Mouse (Mus musculus) gastrocnemius, postnatal 4 days (tissue): ENCODE data around the gene C2cd4c. TPM values are rescaled to one million over a fixed set of nuclear protein-coding genes. Genes with fewer than 3 reads are reported as not detected.

Experiments used
- DNase-seq, 2 experiments: peaks; one replicate each; pipeline ENCODE4 v3.0.0; 2021 to 2022; ENCODE audit warnings: low spot score in 2 of 2, mixed read lengths in 2 of 2
- total RNA-seq, 2 experiments: library from RNA; stranded (reverse); gene quantifications; 2 replicates each; pipeline ENCODE4 v1.2.3; 2021

The C2cd4c gene
- total RNA-seq, 2 experiments from 2014 or later = 0.07 to 0.13 TPM

DNA sequence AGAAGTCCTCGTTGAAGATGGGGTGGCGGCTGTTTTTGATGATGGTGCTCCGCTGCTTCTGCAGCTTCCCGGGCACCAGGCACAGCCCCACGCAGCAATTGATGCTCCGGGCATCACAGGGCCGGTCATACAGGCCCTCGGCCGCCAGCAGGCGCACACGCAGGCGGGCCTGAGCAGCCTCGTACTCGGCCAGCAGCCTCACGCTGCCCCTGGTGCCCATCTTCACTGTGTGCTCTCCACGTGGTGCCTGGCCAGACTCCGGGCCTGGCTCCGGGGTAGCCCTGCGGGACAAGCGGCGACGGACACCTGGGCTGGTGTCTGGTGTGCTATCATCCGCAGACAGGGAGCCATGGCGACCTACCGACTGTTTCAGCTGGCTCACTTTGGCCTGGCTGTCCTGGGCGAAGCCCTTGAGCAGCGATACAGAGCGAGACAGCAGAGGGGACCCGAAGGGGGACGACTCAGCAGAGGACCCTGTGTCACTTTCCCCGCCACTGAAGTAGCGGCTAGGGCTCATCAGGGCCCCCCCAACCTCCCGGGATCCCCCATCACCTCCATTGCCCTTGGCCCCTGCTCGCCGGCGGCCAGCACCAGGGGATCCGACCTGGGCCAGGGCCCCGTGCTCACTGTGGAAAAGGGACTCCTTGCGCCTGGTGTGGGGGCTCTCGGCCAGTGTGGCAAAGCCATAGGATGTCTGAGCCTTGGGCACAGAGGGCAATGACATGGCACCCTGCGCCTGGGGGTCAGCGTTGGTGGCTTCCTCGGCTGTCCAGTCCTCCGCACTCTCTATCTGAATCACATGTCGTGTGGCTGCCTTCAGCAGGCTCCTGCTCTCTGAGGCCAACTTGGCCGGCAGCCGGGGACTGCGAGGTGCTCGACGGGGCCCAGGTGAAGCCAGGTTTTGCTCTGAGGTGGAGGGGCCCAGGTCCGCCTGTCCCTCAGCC, 1.4 kb downstream of the C2cd4c start:
- no peak for DNase-seq

DNA sequence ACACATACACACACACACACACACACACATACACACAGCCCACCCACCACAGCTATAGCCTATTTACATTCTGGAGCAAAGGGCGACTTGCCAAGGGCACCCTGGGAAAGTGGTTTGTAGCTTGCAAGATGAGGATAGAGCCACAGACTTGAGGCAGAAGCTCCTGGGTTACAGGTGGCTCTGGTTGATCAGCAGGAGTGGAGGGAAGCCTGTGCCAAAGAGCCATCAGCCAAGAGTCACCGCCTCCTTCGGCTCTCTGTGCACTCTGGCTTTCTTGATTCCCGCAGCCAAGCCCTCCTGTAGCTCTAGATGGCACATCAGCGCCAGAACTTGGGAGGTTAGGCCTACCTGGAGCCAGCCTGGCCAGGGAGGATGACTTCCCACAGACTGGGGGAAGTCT, 2.5 kb downstream of the C2cd4c start:
- no peak for DNase-seq

DNA sequence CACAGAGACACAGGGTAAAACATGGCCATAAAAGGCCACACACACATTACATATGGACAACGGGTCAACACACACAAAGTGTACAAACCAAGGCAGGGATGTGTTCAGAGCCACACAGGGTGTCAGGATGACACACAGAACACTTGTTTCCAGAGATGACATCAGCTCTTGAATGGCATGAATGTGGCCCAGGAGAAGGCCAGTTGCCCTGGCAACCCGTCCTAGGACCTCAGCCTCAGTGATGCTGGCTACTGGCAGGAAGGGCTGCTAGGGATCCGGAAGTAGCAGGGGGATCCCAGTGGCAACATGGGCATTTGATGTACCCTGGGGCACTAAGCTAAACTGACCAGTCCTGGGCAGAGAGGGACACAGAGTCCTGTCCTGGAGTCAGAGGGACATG, 4.5 kb downstream of the C2cd4c start:
- no peak for DNase-seq

DNA sequence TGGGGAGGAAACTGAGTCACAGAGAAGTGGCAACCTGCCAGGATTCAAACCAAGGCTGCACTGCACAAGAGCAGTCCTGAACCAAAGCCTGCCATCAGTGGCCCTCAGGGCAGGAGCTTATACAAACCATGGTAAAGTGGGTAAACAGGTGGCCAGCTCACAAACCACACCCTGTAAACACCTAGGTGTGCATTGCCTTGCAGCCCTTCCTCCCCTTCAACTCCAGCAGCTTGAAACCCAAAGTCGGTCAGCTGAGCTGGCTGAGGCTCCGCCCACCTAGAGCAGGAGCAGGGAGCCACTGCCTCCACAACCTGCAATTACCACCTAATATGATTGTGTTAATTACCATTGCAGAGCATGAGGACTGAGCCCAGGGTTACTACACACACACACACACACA, 5.9 kb downstream of the C2cd4c start:
- no peak for DNase-seq

DNA sequence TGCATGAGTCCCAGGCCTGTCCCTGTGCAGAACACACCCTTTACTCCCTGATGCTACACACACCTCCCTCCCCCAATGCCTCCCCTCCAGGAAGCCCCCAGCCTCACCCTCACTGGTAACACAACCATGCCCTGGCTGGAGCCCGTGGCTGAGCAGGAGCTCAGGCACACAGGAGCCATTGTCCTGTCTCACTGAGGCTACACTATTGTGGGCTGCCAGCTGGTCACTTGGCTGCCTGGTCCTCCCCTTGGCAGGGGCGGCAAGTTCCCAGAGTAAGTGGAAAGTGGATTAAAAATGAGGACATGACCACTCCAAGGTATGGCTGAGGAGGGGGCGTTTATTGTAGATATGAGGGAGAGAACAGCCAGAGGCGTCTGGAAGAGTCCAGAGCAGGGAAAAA, 7.3 kb downstream of the C2cd4c start:
- no peak for DNase-seq

DNA sequence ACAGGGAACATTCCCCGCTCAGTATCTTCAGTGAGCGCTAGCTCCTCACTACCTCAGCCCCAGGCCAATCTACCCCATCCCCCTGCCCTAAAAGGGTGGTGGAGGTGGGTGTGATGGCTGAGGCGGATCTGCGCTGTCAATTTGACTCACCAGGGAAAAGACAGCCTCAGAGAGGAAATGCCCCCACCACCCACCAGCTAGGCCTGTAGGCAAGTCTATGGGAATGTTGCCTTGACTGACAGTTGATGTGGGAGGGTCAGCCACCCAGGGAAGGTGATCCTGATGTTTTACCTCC, 15.9 kb downstream of the C2cd4c start:
- no peak for DNase-seq

DNA sequence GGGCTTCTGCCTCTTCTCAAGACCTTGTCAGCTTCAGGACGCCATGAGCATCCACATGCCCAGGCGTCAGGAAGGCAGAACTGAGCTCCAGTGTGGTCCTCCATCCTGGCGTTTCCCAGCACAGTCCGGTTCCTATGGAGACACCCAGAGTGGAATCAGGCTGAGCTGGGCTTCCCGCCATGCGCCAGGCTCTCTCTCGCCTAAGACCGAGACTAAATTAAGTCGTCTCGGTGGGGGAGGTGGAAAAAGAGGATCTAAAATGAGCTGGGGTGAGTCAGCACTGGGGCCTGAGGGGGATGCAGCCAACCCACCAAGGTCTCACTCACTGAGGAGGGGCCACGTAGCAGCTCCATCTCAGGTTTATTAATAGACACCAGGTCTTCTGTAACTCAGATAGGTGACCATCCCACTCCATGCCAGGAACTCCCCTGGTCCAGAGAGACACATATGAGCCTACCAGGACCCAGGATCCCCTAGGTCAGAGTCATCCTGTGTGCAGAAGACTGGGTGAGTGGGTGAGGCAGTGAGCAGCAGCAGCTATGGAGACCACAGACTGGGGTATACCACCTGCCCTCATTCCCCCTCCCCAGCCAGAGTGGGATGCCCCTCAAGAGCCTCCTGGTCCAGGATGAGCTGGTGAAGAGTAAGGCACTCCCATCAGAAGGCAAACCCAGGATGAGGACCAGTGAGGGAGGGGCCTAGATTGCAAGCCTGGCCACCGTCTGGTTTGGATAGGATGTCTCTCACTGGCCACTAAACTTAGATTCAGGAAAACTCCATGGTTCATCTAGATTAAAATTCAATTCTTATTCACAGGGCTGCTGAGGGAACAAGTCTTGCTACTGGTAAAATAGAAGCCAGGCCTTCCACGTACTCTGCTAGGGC, 16.5 kb downstream of the C2cd4c start:
- no peak for DNase-seq

DNA sequence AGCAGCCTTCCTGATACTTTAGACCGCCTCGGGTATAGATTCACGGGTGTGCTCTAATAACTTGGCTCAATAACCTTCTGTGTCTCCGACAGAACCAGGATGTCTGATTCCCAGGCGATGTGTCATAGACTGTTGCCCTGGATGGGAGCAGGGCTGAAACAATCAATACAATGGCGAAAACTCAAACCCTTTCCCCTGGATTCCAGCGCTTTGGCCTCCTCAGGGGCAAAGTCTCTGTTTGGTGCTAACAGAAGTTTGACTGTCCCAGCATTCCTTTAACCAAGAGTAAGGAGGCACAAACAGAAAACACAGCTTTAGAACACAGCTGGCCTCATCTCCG, 18.3 kb downstream of the C2cd4c start:
- DNase-seq = no peak

DNA sequence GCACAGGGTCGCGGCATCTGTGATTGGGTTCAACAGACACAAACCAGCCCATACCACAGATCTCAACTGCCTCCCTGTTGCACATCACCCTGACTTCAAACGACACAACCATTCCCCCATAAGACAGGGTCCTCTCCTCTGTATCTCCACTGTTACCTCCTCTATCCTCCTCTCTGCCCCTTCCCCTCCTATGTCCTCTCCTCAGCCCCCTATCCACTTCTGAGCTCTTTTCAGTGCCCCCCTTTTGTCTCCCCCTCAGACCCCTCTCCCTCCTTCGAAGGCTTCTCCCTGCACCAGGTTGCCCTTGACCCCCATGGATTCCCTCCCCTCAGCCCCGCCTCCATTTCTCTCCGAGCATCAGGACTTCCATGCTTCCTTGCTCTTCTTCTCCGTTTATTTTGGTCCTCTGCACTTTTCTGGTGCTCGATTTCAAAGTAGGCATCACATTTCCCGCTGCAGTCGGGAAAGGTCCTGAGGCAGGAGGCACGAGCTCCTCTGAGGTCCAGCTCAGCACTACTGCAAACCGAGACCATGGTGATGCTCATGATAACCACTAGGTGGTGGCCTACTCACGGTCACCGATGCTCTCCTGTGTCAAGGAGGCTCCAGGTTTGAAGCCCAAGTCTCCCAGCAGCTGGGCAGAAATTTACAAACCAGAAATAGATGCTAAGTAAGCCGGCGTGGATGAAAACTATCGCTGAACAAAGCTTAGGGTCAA, 18.8 kb downstream of the C2cd4c start:
- peak in 1 of 2 experiments; percentile 55 for DNase-seq

DNA sequence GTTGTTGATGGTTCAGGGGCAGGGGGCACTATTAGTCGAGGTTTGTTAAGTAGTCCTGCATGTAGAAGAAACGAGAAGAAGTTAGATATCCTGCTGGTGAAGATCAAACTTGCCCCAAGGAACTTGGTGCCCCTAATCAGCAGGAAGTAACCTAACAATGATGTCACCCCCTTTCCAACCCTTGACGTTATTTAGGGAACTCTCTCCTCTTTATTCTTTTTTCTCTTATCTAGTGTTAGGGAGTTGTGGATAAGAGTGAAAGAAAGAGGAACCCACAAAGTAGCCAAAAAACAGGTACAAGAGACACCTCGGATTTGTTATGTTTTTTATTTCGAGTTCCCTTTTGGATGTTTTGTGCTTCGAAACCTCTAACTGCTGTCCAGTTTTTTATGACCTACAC, 19.7 kb downstream of the C2cd4c start:
- no peak for DNase-seq

DNA sequence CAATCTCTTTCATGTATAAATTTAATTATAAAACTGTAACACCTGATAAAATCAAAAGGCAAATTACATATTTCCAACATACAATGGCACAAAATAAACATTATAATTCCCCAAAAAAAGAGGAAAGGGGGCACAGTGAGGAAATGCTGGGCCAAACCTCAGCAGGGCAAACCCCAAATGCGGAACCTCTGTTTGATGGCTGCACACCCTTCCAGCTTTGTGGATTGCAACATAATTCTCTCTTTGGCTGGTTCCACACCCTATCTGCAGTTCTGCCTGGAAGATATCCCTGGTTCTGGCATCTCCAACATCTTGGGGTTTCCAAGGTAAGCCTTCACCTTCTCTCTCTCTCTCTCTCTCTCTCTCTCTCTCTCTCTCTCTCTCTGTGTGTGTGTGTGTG, 23.1 kb downstream of the C2cd4c start:
- DNase-seq = no peak

DNA sequence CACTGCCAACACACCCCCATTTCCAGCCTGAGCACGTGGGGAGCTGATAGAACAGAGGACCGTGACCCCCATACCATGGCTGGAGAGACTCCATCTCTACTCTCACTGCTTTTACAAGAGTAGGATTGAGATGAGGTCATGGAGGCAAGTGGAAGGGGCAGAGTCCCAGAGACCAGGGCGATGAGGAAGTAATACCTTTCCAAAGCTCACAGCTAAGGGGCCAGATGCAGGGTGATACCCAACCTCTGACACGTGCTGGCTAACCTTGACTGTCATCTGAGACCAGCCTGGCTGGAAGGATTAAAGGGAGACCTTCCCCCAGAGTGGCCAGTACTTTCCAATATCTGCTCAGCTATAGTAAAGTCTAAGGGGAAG, 26.1 kb downstream of the C2cd4c start:
- no peak for DNase-seq

DNA sequence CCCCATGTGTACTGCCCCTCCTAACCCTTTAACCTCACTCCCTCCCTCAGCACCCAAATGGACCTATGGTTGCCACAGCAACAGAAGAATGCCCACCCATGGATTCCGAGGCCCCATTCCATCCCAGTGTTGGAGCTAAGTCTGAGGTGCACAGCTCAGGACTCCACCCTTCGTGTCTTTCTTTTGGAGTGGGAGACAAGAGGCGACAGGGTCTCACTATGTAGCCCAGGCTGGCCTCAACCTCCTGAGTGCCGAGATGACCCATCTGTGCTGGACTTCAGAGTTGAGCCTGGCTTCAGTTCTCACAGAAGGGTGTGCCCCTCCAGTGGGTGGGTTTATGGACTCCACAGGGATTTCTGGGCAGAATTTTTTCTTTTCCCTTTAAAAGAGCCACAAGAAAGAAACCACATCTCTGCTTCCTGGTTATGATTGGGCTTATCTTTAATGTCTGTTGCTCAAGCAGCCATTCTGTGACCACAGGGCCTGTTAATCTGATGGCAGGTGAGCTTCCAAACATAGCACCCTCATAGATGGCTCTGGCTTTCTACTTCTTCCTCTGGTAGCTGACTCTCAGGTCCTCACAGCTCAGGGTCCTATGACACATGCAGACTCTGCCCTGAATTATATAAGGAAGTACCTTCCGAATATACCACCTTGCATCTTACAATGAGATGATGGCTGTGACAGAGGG, 26.6 kb downstream of the C2cd4c start, which contains the start of gene Theg:
Gene Theg (minus strand): TSS at position 271 of the 691 bp plus-strand sequence.
- DNase-seq = no peak

DNA sequence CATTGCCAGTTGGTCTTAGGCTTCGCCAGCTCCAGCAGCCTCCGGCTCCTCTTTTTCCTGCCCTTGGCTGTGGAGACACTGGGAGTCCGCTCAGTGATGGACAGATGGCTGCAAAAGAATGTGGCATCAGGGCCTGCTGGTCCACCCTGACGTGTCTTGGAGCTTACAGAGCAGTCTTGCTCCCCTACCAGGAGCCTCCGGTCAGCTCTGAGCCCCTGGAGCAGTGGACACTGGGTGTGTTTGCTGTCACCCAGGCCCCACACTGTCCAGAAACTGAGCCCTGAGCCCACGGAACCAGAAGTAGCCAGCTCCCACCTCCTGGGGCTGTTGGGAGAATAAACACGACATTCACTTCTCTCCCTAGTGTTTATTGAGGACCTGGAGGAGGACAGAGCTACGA, 27.6 kb downstream of the C2cd4c start:
- no peak for DNase-seq

DNA sequence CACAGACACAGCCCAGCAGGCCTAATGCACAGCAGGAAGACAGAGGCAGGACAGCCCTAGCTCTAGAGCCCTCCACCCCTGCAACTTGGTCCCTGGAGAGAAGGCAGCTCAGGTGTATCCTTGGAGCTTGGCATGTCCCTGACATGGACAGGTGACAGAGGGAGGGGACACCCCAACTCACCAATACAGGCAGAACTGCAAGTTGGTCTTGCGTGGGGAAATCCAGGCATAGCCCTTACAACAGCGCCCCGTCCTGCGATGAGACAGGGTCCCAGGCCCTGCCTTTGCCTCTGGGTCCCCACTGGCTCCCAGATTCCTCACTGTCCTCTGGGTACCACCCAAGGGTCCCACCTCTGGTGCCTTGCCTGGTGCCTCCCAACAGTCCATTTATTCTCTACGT, 28.1 kb downstream of the C2cd4c start:
- no peak for DNase-seq

DNA sequence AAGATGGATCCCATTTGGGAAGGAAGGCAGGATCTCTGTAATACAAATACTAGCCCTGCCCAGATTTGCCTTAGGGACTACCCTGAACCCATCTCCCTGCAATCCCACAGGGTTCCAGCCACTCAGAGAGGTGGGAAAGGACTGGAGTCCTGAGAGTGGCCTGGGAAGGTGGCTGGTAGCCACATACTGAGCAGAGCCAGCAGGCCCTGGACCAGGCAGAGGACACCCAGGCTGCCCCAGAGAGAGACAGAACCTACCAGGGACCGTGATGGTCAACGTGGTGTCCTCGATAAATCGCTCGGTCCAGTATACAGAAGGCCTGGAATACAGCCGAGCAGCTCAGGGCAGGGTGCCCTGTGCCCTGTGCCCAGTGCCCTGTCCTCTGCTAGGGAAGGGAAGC, 28.7 kb downstream of the C2cd4c start:
- DNase-seq = no peak

DNA sequence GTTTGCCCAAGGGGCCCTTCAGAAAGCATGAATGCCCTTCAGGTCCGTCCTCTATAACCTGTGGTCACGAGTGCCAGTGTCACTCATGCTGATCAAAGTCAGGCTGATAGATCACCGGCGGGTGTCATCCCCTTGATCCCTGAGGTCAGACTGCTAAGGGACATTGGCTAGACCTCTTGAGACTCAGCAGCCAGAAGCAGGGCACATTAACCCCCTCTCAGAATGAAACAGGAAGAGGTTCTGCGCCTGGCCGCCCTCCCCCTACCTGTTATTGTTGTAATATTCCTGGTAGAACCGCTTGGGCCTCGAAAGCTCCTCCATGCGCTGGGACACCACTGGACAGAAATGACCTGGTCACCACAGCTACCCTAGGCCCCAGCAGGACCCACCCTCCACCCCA, 29.4 kb downstream of the C2cd4c start:
- no peak for DNase-seq

DNA sequence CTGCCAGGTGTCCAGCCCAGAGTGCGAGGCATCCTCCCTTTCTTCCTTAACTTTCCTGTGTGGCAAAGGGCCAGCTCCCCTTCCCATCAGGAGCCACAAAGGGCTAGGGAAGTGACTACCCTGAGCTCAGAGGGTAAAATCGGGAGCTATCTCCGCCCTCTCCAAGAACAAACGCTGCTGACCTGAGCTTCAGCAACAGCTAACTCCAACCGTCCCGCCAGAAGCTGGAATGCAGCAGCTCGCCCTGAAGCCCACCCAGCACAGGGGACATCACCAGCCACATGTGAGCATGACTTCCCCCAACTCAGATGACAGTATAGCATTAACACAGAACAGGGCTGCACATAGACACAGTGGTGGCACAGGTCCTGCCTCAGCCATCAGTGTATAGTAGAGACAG, 29.8 kb downstream of the C2cd4c start:
- no peak for DNase-seq

DNA sequence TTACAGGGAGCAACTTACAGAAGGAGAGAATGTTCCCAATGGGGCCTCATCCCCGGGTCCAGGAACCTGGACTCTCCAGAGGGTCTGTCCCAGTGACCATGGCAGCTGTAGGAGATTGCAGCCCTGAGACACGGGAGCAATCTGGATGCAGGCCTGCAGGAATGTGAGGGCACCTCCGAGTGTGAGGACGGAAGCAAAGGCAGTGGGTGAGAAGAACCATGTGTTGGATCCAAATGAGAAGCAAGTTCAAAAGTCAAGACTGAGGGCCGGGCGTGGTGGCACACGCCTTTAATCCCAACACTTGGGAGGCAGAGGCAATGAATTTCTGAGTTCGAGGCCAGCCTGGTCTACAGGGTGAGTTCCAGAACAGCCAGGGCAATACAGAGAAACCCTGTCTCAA, 32.3 kb downstream of the C2cd4c start:
- DNase-seq = no peak

DNA sequence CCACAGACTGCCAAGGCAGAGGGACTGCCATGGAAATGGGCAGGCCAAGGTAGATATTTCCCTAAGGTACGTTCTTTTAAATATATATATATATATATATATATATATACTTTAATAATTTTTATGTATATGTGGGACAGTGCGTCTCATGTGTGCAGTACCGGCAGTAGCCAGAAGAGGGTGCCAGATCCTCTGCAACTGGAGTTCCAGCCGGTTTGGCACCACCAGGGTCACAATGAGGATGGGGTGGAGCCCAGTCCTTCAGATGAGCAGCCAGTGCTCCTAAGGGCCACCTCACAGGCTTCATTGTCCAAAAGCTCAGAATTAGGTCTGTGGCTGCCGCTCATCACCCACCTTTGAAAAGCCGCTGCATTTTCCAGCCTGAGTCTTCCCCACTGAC, 33.0 kb downstream of the C2cd4c start:
- DNase-seq = peak in 1 of 2 experiments; percentile 50

DNA sequence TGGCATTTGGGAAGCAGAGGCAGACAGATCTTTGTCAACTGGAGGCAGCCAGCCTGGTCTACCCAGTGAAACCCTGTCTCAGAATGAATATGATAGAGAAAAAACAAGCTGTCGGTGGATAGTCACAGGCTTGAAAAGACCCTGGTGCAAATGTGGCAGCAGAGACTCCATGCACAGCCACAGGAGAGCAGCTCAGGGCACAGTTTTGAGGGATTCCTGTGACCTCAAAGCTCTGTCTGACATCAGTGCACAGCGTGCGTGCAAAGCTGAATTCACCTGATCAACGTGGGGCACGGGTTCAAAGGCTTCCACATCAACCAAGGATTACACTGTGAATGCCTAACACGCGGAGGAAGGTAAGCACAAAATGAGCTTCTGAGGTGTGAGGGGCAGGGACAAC, 33.5 kb downstream of the C2cd4c start:
- no peak for DNase-seq
